Mouse (Mus musculus): ENCODE results near the gene Rtn4rl1. TPM values are rescaled to one million over a fixed set of nuclear protein-coding genes. Genes with fewer than 3 reads are reported as not detected.
A peak's percentile ranks its signal among the peaks of the same experiment; 100 is the strongest.

The Rtn4rl1 gene
- polyA plus RNA-seq, 1 experiment from 2014 or later: 4.2 TPM

DNA sequence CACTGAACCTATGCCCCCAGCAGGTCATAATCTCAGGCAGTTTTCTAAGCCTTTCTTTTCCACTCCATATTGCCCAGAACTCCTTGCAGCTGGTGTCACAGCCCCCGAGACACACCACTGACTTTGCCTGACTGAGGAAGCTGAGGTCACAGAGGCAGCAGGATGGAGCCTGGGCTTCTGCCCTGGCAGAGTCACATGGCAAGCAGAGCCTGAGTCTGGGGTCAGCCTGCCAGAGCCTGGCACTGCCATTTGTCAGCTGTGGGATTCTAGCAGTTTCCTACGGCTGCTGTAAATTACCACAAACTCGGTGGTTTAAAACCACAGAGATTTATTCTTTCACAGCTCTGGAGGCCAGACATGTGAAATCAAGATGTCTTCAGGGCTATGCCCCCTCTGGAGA is 34.0 kb downstream of the Rtn4rl1 start:
- Histone ChIP-seq H3K4me2 (replicated peaks; ENCODE audit: low read depth, low read length) (no peak overlapping the region), H3K27ac (ENCODE audit: low read depth, low read length) (no peak overlapping the region), H3K36me3 (ENCODE audit: control insufficient read depth, insufficient read depth, low read length) (no peaks in the 10 kb centered on the region), H3K9me3 (ENCODE audit: control insufficient read depth, low read length) (no peaks in the 10 kb centered on the region), H3K27me3 (ENCODE audit: control insufficient read depth, insufficient read depth, low read length) (no peaks in the 10 kb centered on the region), H3K4me3 (ENCODE audit: low read length) (no peak overlapping the region), H3K9ac (ENCODE audit: low read depth, low read length) (no peak overlapping the region), H3K4me1 (ENCODE audit: control insufficient read depth, insufficient read depth, low read length) (no peaks in the 10 kb centered on the region)
- no peak for ATAC-seq (ENCODE audit: low FRiP score, low TSS enrichment)
- WGBS: 22% methylated on average over 3 of the region's 3 CpGs

DNA sequence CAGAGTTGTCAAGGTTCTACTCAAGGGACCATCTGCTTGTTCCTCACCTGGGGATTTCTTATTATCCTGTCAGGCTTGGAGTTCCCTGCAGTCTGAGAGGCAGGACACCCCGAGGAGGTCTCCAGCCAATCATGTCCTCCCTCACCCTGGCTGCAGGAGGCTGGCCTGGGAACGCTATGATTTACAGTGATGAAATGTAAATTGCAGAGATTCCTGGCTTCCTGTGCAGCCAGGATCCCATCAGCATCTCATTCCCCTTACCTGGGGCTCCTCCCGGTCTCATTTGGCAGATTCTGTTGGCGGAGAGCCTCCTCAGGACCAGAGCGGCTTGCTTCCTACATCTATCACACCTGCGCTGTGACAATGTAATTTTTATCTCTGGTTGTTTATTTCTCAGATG is 35.7 kb downstream of the Rtn4rl1 start:
- Histone ChIP-seq H3K9ac (ENCODE audit: low read depth, low read length) (no peak overlapping the region), H3K36me3 (ENCODE audit: control insufficient read depth, insufficient read depth, low read length) (no peaks in the 10 kb centered on the region), H3K4me3 (ENCODE audit: low read length) (no peak overlapping the region), H3K9me3 (ENCODE audit: control insufficient read depth, low read length) (no peaks in the 10 kb centered on the region), H3K4me1 (ENCODE audit: control insufficient read depth, insufficient read depth, low read length) (peaks cover 3% of the 10 kb centered on the region; the same call in 1 of the 2 replicates), H3K27ac (ENCODE audit: low read depth, low read length) (no peak overlapping the region), H3K4me2 (replicated peaks; ENCODE audit: low read depth, low read length) (no peak overlapping the region), H3K27me3 (ENCODE audit: control insufficient read depth, insufficient read depth, low read length) (no peaks in the 10 kb centered on the region)
- no peak for ATAC-seq (ENCODE audit: low FRiP score, low TSS enrichment)
- 73% methylated on average over 6 of the region's 6 CpGs for WGBS

DNA sequence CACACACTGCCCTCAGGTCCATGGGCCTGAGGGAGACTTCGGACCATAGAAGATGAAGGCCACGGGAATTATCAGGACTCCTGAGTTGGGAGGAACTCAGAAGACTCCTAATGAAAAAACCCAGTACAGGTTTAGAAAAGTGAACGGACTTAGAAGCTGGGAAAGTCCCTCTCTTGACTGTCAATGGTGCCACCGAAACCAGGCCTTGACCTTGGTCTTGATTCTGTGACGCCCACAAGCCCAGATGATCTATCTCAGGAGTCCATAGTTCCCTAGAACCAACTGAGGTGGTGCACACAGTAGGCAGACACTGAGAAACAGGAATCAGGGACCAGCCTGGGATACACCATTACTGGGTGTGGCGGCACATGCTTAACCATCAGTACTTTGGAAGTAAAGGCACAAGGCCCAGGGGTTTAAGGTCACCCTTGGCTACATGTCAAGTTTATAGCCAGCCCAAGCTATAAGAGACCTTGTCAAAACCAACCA is 36.7 kb downstream of the Rtn4rl1 start:
- Histone ChIP-seq H3K27me3 (ENCODE audit: control insufficient read depth, insufficient read depth, low read length) (no peaks in the 10 kb centered on the region), H3K4me2 (replicated peaks; ENCODE audit: low read depth, low read length) (no peak overlapping the region), H3K27ac (ENCODE audit: low read depth, low read length) (no peak overlapping the region), H3K9ac (ENCODE audit: low read depth, low read length) (no peak overlapping the region), H3K4me3 (ENCODE audit: low read length) (no peak overlapping the region), H3K36me3 (ENCODE audit: control insufficient read depth, insufficient read depth, low read length) (no peaks in the 10 kb centered on the region), H3K4me1 (ENCODE audit: control insufficient read depth, insufficient read depth, low read length) (peaks cover 4% of the 10 kb centered on the region; the same call in 1 of the 2 replicates), H3K9me3 (ENCODE audit: control insufficient read depth, low read length) (no peaks in the 10 kb centered on the region)
- ATAC-seq (ENCODE audit: low FRiP score, low TSS enrichment): no peak
- 96% methylated on average over 6 of the region's 6 CpGs for WGBS

DNA sequence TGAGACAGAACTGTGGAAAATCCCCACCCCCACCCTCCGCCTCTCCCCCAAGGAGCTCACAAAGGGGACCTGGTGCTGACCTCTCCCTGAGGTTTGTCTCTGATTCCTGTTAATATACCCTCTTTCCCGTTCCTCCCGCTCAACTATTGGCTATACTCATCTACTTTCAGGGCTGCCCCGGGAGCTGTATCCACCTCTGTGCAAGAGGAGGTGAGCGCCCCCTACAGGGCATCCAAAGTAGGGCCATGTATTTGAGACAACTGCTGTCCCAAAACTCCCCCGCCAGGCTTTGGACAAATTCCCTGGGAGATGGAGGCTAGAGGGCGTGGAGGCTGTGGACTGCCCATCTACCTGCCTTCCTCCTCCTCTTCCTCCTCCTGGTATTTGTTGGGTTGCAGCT is 38.2 kb downstream of the Rtn4rl1 start:
- H3K36me3 ChIP-seq (ENCODE audit: control insufficient read depth, insufficient read depth, low read length): no peaks in the 10 kb centered on the region
- H3K27me3 ChIP-seq (ENCODE audit: control insufficient read depth, insufficient read depth, low read length): peaks cover 5% of the 10 kb centered on the region; the same call in 1 of the 2 replicates
- H3K27ac ChIP-seq (ENCODE audit: low read depth, low read length): no peak overlapping the region
- H3K9me3 ChIP-seq (ENCODE audit: control insufficient read depth, low read length): no peaks in the 10 kb centered on the region
- no peak overlapping the region for H3K4me2 ChIP-seq (replicated peaks; ENCODE audit: low read depth, low read length)
- ATAC-seq (ENCODE audit: low FRiP score, low TSS enrichment): no peak
- peaks cover 4% of the 10 kb centered on the region; the same call in 1 of the 2 replicates for H3K4me1 ChIP-seq (ENCODE audit: control insufficient read depth, insufficient read depth, low read length)
- H3K9ac ChIP-seq (ENCODE audit: low read depth, low read length): no peak overlapping the region
- no peak overlapping the region for H3K4me3 ChIP-seq (ENCODE audit: low read length)
- 6% methylated on average over 7 of the region's 7 CpGs for WGBS

DNA sequence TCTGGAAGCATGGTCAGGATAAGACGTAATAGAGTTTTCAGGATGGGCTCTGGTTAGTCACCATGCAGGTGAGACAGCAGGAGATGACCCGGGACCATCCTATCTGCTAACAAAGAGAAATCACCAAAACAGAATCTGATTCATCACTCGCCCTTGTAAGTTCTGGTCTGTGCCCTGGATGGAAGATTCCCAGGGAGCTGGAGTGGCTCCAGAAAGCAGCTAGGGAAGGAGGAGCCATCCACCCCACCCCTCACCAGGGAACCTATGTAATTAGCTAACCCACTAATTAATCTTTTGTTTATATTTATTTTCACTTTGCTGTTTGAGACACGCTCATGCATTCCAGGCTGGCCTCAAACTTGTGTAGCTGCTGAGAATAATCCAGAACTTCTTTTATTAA is 38.9 kb downstream of the Rtn4rl1 start:
- Histone ChIP-seq H3K4me1 (ENCODE audit: control insufficient read depth, insufficient read depth, low read length) (peaks cover 4% of the 10 kb centered on the region; the same call in 1 of the 2 replicates), H3K27me3 (ENCODE audit: control insufficient read depth, insufficient read depth, low read length) (peaks cover 5% of the 10 kb centered on the region; the same call in 1 of the 2 replicates), H3K9me3 (ENCODE audit: control insufficient read depth, low read length) (no peaks in the 10 kb centered on the region), H3K4me2 (replicated peaks; ENCODE audit: low read depth, low read length) (no peak overlapping the region), H3K27ac (ENCODE audit: low read depth, low read length) (no peak overlapping the region), H3K36me3 (ENCODE audit: control insufficient read depth, insufficient read depth, low read length) (no peaks in the 10 kb centered on the region), H3K9ac (ENCODE audit: low read depth, low read length) (no peak overlapping the region), H3K4me3 (ENCODE audit: low read length) (no peak overlapping the region)
- WGBS: 80% methylated on average over 4 of the region's 4 CpGs
- ATAC-seq (ENCODE audit: low FRiP score, low TSS enrichment): no peak

DNA sequence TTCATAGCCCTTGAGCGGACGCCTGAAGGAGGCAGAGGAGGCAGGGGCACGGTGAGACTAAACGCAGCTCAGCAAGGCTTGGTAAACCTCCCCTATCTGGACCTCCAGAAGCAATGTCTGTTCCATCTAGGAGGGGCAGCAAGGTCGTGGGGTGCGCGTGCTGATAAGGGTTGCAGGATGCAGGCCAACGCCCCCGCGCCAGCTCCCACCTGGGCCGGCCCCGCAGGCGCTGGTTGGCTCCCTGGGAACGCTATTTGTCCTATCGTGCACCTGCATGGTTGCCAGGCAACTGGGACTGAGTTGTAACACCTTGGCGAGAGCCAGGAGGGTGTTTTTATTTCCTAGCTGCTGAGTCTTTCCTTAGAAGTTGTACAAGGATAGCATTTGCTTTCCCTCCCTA is 41.2 kb downstream of the Rtn4rl1 start:
- H3K27me3 ChIP-seq (ENCODE audit: control insufficient read depth, insufficient read depth, low read length): peaks cover 5% of the 10 kb centered on the region; the same call in 1 of the 2 replicates
- H3K4me3 ChIP-seq (ENCODE audit: low read length): no peak overlapping the region
- WGBS: 2% methylated on average over 16 of the region's 16 CpGs

DNA sequence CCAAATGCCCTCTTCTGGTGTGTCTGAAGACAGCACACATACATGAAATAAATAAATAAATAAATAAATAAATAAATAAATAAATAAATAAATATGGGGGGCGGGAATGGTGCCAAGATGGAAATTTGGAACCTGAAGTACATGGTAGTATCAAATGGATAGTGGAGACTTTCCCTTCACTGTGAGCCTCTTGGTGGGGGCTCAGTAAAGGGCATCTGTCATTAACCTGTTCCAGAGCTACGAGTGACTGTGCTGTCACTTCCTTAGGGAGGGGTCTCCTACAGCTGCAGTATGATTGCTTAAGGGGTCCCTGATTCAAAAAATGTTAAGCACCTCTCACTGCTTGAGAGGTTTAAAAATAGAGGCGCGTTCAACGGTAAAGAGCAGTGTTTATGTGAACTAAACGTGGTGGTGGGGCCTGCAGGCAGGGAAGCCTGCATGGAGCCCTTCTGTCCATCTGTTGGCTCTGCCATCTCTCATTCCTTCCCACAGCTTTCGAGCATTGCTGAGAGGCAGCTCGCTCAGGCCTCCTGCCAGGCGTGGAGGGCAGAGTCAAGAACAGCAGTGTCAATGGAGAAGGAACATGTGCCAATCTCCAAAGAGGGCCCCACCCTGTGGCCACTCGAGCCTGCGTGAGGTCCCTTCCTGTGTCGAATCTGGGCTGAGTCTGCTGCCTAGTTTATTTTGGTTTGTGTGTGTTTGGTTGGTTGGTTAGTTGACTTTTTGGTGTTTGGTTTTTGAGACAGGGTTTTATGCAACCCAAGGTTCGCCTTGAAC is 46.8 kb downstream of the Rtn4rl1 start:
- no peaks in the 10 kb centered on the region for H3K4me1 ChIP-seq (ENCODE audit: control insufficient read depth, insufficient read depth, low read length)
- no peak overlapping the region for H3K27ac ChIP-seq (ENCODE audit: low read depth, low read length)
- no peaks in the 10 kb centered on the region for H3K9me3 ChIP-seq (ENCODE audit: control insufficient read depth, low read length)
- no peak overlapping the region for H3K4me2 ChIP-seq (replicated peaks; ENCODE audit: low read depth, low read length)
- H3K9ac ChIP-seq (ENCODE audit: low read depth, low read length): no peak overlapping the region
- ATAC-seq (ENCODE audit: low FRiP score, low TSS enrichment): no peak
- 82% methylated on average over 13 of the region's 13 CpGs for WGBS
- H3K4me3 ChIP-seq (ENCODE audit: low read length): no peak overlapping the region
- H3K27me3 ChIP-seq (ENCODE audit: control insufficient read depth, insufficient read depth, low read length): peaks cover 5% of the 10 kb centered on the region; the same call in 1 of the 2 replicates
- no peaks in the 10 kb centered on the region for H3K36me3 ChIP-seq (ENCODE audit: control insufficient read depth, insufficient read depth, low read length)

More for the DNA sequence above, 41.2 kb downstream of the Rtn4rl1 start:
- Histone ChIP-seq H3K27ac (ENCODE audit: low read depth, low read length) (no peak overlapping the region), H3K36me3 (ENCODE audit: control insufficient read depth, insufficient read depth, low read length) (no peaks in the 10 kb centered on the region), H3K9me3 (ENCODE audit: control insufficient read depth, low read length) (no peaks in the 10 kb centered on the region), H3K4me2 (replicated peaks; ENCODE audit: low read depth, low read length) (peak overlapping the region; percentile 16), H3K4me1 (ENCODE audit: control insufficient read depth, insufficient read depth, low read length) (peaks cover 4% of the 10 kb centered on the region; the same call in 1 of the 2 replicates), H3K9ac (ENCODE audit: low read depth, low read length) (no peak overlapping the region)
- 0 out of 2 replicates have a peak, but pooled peaks have one; percentile 33 for ATAC-seq (ENCODE audit: low FRiP score, low TSS enrichment)

DNA sequence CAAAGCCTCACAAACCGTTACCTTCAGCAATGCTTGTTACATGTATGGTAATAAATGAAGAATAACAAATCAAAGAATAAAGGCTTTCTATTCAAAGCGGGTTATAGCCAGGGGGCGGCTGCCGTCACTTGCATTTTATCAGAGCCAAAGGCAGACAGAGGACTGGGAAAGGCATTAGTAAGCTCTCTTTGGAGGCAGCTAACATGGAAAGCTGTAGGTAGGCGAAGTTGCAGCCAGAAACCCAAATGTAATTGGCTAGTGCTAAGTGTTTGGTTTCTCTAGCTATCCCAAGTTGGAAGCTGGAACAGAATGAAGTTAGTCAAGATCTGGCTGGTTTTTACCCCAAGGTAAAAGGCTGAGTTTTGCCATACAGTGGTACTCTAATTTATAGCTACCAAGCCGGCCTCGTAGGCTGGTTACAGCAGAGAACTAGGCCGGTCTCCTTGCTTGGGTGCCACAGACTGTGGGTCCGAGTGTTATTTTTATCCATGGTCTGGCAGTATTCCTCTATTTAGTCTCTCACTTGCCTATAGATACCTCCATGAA is 49.2 kb downstream of the Rtn4rl1 start:
- Histone ChIP-seq H3K36me3 (ENCODE audit: control insufficient read depth, insufficient read depth, low read length) (no peaks in the 10 kb centered on the region), H3K4me2 (replicated peaks; ENCODE audit: low read depth, low read length) (no peak overlapping the region), H3K27ac (ENCODE audit: low read depth, low read length) (no peak overlapping the region), H3K4me1 (ENCODE audit: control insufficient read depth, insufficient read depth, low read length) (no peaks in the 10 kb centered on the region), H3K9ac (ENCODE audit: low read depth, low read length) (no peak overlapping the region), H3K4me3 (ENCODE audit: low read length) (no peak overlapping the region), H3K27me3 (ENCODE audit: control insufficient read depth, insufficient read depth, low read length) (no peaks in the 10 kb centered on the region), H3K9me3 (ENCODE audit: control insufficient read depth, low read length) (no peaks in the 10 kb centered on the region)
- ATAC-seq (ENCODE audit: low FRiP score, low TSS enrichment): no peak
- WGBS: 81% methylated on average over 9 of the region's 9 CpGs

All from kidney, embryonic 14.5 days (tissue).